Mouse (Mus musculus): ENCODE data around the gene Tmbim4.

Tmbim4 gene

GRCm38 (mm10) chr10:120245681-120246080 lies 44.3 kb downstream of the Tmbim4 start:
- DNase-seq (ENCODE audit: low read depth), result no peak

- peak; percentile 92 for DNase-seq (ENCODE audit: low read depth)
Observed at GRCm38 (mm10) chr10:120246994-120247750, 45.8 kb downstream of the Tmbim4 start.

DNA sequence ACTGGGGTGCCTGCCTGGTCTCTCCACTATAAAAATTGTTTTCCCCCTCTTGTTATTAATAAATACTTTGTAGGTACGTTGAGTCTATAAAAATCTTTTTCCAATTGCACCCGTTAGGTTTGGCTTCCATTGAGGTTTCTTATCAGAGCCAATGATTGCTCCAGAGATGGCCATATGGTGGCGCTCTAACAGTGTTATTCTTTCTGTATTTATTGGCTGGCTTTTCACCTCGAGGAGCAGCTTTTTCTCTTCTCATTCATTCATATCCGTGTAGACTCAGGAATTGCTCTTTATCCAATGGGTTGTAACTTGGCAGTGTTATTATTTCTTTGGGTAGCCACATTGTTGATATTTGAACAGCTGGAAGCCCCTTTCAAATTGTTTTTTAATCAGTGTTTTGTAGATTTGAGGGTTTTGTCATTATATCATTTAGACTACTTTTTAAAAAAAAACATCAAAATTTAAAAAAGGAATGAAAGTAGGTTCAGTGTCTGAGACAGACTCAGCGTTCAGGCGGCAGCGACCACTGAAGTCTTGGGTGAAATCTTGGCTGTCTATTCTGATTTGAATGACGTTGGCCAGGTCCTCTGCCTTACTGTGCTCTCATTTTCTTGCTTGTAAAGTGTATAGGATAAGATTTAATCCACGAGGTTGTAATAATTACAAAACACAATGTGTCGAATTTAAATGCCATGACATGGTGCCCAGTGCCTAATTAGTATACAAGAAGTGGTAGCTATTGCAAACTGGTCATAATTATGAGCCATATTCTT lies 49.7 kb downstream of the Tmbim4 start:
- DNase-seq (ENCODE audit: low read depth), result peak; percentile 61

GRCm38 (mm10) chr10:120251791-120252190 lies 50.4 kb downstream of the Tmbim4 start:
- DNase-seq (ENCODE audit: low read depth), result peak; percentile 53

DNA sequence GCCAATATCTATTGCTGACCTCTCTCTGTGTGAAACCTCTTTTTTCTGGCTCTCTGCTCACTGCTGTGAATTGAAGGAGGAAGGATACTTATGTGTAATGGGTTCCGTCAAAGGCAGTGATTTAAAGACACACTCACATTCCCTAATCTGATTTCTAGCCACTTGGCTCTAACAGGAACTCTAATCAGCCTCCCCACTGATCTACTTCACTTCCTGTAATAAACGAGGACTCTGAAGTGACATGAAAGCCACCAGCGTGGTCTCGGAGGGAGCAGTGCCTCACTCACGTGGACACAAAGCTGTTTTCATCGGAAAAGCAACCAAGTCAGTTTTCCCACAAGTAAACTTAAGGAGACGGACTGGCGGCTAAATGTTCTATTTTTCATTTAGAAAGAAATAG lies 51.4 kb downstream of the Tmbim4 start:
- DNase-seq (ENCODE audit: low read depth), result no peak

DNA sequence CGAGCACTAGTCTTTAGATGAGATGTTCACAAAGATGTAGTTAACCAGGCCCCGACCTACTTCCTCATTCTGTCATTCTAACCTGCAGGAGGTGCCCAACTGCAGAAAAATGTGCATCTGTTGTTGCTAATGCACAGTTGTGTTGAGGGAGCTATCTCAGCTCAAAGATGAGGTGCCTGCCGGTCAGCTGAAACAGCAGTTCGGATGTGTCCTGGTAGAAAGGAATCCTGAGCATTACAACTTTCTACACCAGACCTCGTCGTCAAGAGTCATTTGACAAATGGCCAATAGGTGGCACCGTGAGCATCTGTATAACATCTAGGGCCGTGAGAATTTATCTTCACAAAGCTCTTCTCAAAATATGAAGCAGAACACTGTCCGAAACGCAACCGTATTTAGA lies 55.8 kb downstream of the Tmbim4 start:
- DNase-seq (ENCODE audit: low read depth), result peak; percentile 94

GRCm38 (mm10) chr10:120267790-120268189 lies 66.4 kb downstream of the Tmbim4 start:
- no peak for DNase-seq (ENCODE audit: low read depth)

- DNase-seq (ENCODE audit: low read depth), result no peak
Observed at GRCm38 (mm10) chr10:120269946-120270345, 68.6 kb downstream of the Tmbim4 start.

GRCm38 (mm10) chr10:120270777-120271176 lies 69.4 kb downstream of the Tmbim4 start:
- peak; percentile 76 for DNase-seq (ENCODE audit: low read depth)

- no peak for DNase-seq (ENCODE audit: low read depth)
Observed at GRCm38 (mm10) chr10:120271318-120271717, 69.9 kb downstream of the Tmbim4 start.

- no peak for DNase-seq (ENCODE audit: low read depth)
Observed at GRCm38 (mm10) chr10:120271879-120272269, 70.5 kb downstream of the Tmbim4 start.

GRCm38 (mm10) chr10:120272270-120272883 lies 71.0 kb downstream of the Tmbim4 start:
- peak; percentile 65 for DNase-seq (ENCODE audit: low read depth)

DNA sequence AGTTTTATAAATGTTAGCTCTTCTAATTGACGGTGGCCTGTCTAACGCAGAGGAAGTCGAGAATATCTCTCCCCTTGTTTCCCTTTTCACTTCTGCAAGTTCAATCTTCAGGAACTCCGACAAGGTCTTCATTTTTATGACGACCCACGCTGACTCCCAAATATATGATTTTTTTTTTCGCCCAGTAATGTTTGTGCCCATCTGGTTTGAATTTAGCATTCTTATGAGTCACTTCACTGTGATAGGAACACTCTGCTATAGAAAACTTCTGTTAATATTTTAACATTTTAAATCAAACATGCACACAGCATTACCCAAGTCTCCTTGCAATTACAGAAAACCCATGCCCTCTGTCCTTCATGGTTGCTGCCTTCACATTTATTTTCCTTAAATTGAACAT lies 71.9 kb downstream of the Tmbim4 start:
- peak; percentile 80 for DNase-seq (ENCODE audit: low read depth)

All from NIH3T3 (cell line).